15 mouse cellular contexts compared by ENCODE assay signal in the genomic region with DNA sequence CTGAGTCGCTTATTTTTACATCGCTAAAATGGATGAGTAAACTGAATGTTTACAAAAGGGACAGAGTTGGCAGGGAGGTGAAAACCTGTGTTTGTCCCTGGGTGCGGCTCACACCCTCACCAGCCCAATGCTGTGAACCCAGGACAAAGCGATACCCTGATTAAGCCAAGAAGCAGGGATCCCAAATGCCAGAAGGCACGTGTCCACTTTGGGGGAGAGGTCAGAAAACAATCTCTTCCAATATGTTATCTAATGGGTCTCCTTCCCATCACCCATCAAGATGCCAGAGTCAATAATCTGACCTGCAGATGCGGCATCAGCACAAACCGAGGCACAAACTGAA. TPM values are rescaled to one million over a fixed set of nuclear protein-coding genes. Genes with fewer than 3 reads are reported as not detected.
DNase-seq lines count a peak whose midpoint lies in the region; ATAC-seq and TF ChIP-seq lines count a peak whose summit lies in the region.
"Had no signal": no experiment of that assay in that cellular context is flagged by ENCODE, and none has a peak within 500 bp of the region (broad histone marks: within the 10 kb centered on the region; RNA-seq: fewer than 3 reads in every experiment).

No protein-coding gene starts in this region.

- TF ChIP-seq POLR2A in embryonic fibroblast, embryonic 13.5 days (IDR thresholded peaks at IDR 0.05; ENCODE audit: low read depth, low read length) = no peak
- TF ChIP-seq POLR2A in myocyte (IDR thresholded peaks at IDR 0.05; ENCODE audit: insufficient read length, low read depth) = no peak

- peaks cover 60% of the 10 kb centered on the region for H3K4me1 ChIP-seq in heart, embryonic 13.5 days
- H3K4me1 ChIP-seq in lung, embryonic 15.5 days = peaks cover 43% of the 10 kb centered on the region
- peaks cover 38% of the 10 kb centered on the region for H3K4me1 ChIP-seq in embryonic fibroblast, embryonic 13.5 days (ENCODE audit: control insufficient read depth, insufficient read depth, low read length)

- TF ChIP-seq CTCF in embryonic fibroblast, embryonic 13.5 days (IDR thresholded peaks at IDR 0.05; ENCODE audit: borderline replicate concordance, insufficient read depth, low read length) = no peak

- peaks cover 46% of the 10 kb centered on the region for H3K36me3 ChIP-seq in heart, embryonic 13.5 days
- 0 out of 2 replicates have a peak, but pooled peaks cover 8% of the 10 kb centered on the region for H3K36me3 ChIP-seq in lung, embryonic 15.5 days
- no peaks in the 10 kb centered on the region for H3K36me3 ChIP-seq in myocyte (ENCODE audit: control insufficient read depth, insufficient read depth)
- H3K36me3 ChIP-seq: hindbrain, embryonic 12.5 days had no signal

- no peaks in the 10 kb centered on the region for H3K9me3 ChIP-seq in heart, embryonic 13.5 days
- H3K9me3 ChIP-seq in lung, embryonic 15.5 days = no peaks in the 10 kb centered on the region
- H3K9me3 ChIP-seq: hindbrain, embryonic 12.5 days had no signal

- H3K9ac ChIP-seq in heart, embryonic 13.5 days = peak overlapping the region; percentile 64
- H3K9ac ChIP-seq in lung, embryonic 15.5 days = no peak overlapping the region
- H3K9ac ChIP-seq: hindbrain, embryonic 12.5 days had no signal

- H3K4me2 ChIP-seq in heart, embryonic 13.5 days = peak overlapping the region; percentile 53
- H3K4me2 ChIP-seq in lung, embryonic 15.5 days = no peak overlapping the region
- H3K4me2 ChIP-seq in myocyte (ENCODE audit: low read depth) = peak overlapping the region; percentile 72
- H3K4me2 ChIP-seq: hindbrain, embryonic 12.5 days had no signal

- H3K27me3 ChIP-seq in heart, embryonic 13.5 days (replicated peaks) = no peaks in the 10 kb centered on the region
- H3K27me3 ChIP-seq in lung, embryonic 15.5 days = no peaks in the 10 kb centered on the region
- H3K27me3 ChIP-seq in myocyte (ENCODE audit: control insufficient read depth, insufficient read depth, insufficient read length) = no peaks in the 10 kb centered on the region
- H3K27me3 ChIP-seq: hindbrain, embryonic 12.5 days had no signal

- H3K79me2 ChIP-seq in myocyte (ENCODE audit: control insufficient read depth, insufficient read depth) = no peaks in the 10 kb centered on the region

- H3K27ac ChIP-seq in heart, embryonic 13.5 days (replicated peaks) = peak overlapping the region; percentile 92
- H3K27ac ChIP-seq in lung, embryonic 15.5 days = peak overlapping the region; percentile 73
- peak overlapping the region; percentile 39 for H3K27ac ChIP-seq in embryonic fibroblast, embryonic 13.5 days (ENCODE audit: insufficient read depth, low read length)
- H3K27ac ChIP-seq: hindbrain, embryonic 12.5 days had no signal

- intact Hi-C loops in heart, postnatal 25 days (cut with DNase I) = loop anchor here (5.0 kb wide), 1 partner anchor 98 kb away; no protein-coding TSS in a partner anchor

- H3K4me3 ChIP-seq in heart, embryonic 13.5 days = no peak overlapping the region
- H3K4me3 ChIP-seq in lung, embryonic 15.5 days = no peak overlapping the region
- no peak overlapping the region for H3K4me3 ChIP-seq in embryonic fibroblast, embryonic 13.5 days (ENCODE audit: insufficient read depth, low read length)
- H3K4me3 ChIP-seq in myocyte = no peak overlapping the region
- H3K4me3 ChIP-seq: hindbrain, embryonic 12.5 days had no signal

- no peak for ATAC-seq in heart, embryonic 13.5 days (ENCODE audit: extremely low read depth, insufficient number of reproducible peaks, low FRiP score, low TSS enrichment)
- no peak for ATAC-seq in lung, embryonic 15.5 days (ENCODE audit: borderline replicate concordance, extremely low read depth, low FRiP score, low TSS enrichment)

- no peak for DNase-seq in heart, postnatal 25 days (ENCODE audit: low spot score)
- DNase-seq in lung, postnatal 14 days = no peak
- DNase-seq in urinary bladder, postnatal 10 days (ENCODE audit: low spot score) = no peak
- no peak for DNase-seq in thymus, adult 18-20 months
- DNase-seq: adrenal gland, postnatal 25 days; cerebellum, adult 11 months; layer of hippocampus, adult 9-11 months; retina, postnatal 1 day; thymus, postnatal 14 days had no signal

- H3ac ChIP-seq in myocyte (ENCODE audit: control insufficient read depth, insufficient read length) = no peak overlapping the region

- 46% methylated on average over 7 of the region's 7 CpGs for WGBS in heart, embryonic 13.5 days
- 39% methylated on average over 7 of the region's 7 CpGs for WGBS in lung, embryonic 15.5 days

TF ChIP-seq in myocyte, 11 proteins besides CTCF, POLR2A, EP300 and RAD21:
- TF ChIP-seq TCF12 (IDR thresholded peaks at IDR 0.05; ENCODE audit: insufficient read depth, poor library complexity, severe bottlenecking) (no peak), USF1 (IDR thresholded peaks at IDR 0.05; ENCODE audit: low read depth) (peak; percentile 63)

RNA-seq across cellular contexts. Expression of a gene that starts 51.3 kb away (rescaled TPM):
- polyA plus RNA-seq in heart, embryonic 13.5 days (2015; fragmentation: Nextera tagmentation; extraction: Ambion mirVana) = 110 and 111 TPM in 2 replicates
- total RNA-seq in heart, postnatal 25 days (2021) = 10 to 100 TPM; 10.6 to 17.1 TPM
- 70.0 and 74.0 TPM in 2 replicates for polyA plus RNA-seq in lung, embryonic 15.5 days (2015; fragmentation: Nextera tagmentation; extraction: Ambion mirVana)
- polyA plus RNA-seq in embryonic fibroblast, embryonic 13.5 days (2011; ENCODE audit: insufficient read length, low read depth, missing spikeins) = 71.6 and 93.6 TPM in 2 replicates
- polyA plus RNA-seq in myocyte (2012; fragmentation: generic; extraction: Trizol) = 0.04 TPM
- total RNA-seq: MEL had no signal

Comparison
In these comparisons a context has a peak if more than half of its experiments do, and no peak if none do; other contexts are left out.
1. H3K27ac ChIP-seq: peak in every context shown above with its lines; median percentile 92 in heart, embryonic 13.5 days; 73 in lung, embryonic 15.5 days; 39 in embryonic fibroblast, embryonic 13.5 days.
2. RNA of a gene that starts 51.3 kb away (polyA plus RNA-seq): 110 to 111 TPM in heart, embryonic 13.5 days, 71.6 to 93.6 TPM in embryonic fibroblast, embryonic 13.5 days and 70.0 to 74.0 TPM in lung, embryonic 15.5 days; 0.04 TPM in myocyte (single experiment); every median in the first group is over 10 times any median in the second.